Mouse (Mus musculus) bone marrow, adult 2 months (tissue): ENCODE results near the gene Adam33.
A peak's percentile ranks its signal among the peaks of the same experiment; 100 is the strongest.

Experiments used
- CTCF ChIP-seq: fragments of 200-500 bp; IDR thresholded peaks from 2 replicates; pipeline ENCODE4 v1.5.1; 2011; ENCODE audit warnings: low read length, control low read depth; ENCODE audit not compliant: control insufficient read depth, insufficient read depth
- POLR2A ChIP-seq: fragments of 200-500 bp; IDR thresholded peaks from 2 replicates; pipeline ENCODE4 v1.6.1; 2011; ENCODE audit warnings: low read depth, mild to moderate bottlenecking, control low read depth, low read length, borderline replicate concordance; ENCODE audit not compliant: control insufficient read depth

- TF ChIP-seq CTCF (0 out of 2 replicates have a peak, but pooled peaks have one; percentile 11), POLR2A (peak; percentile 62; the same call in 1 of the 2 replicates)
Observed at GRCm38 (mm10) chr2:131052862-131053418, 10.7 kb downstream of the Adam33 start.
